Mouse (Mus musculus): ENCODE results near the gene Mapkapk2.

The Mapkapk2 gene

GRCm38 (mm10) chr1:131080686-131081085 lies 16.9 kb downstream of the Mapkapk2 start:
- DNase-seq (ENCODE audit: low spot score) = no peak

GRCm38 (mm10) chr1:131079762-131080161 lies 17.9 kb downstream of the Mapkapk2 start:
- no peak for DNase-seq (ENCODE audit: low spot score)

GRCm38 (mm10) chr1:131078761-131079330 lies 18.8 kb downstream of the Mapkapk2 start:
- no peak for DNase-seq (ENCODE audit: low spot score)

- DNase-seq (ENCODE audit: low spot score) = no peak
Observed at GRCm38 (mm10) chr1:131075098-131075791, 22.4 kb downstream of the Mapkapk2 start.

GRCm38 (mm10) chr1:131074524-131074938 lies 23.1 kb downstream of the Mapkapk2 start:
- no peak for DNase-seq (ENCODE audit: low spot score)

GRCm38 (mm10) chr1:131072376-131072990 lies 25.1 kb downstream of the Mapkapk2 start:
- no peak for DNase-seq (ENCODE audit: low spot score)

- no peak for DNase-seq (ENCODE audit: low spot score)
Observed at GRCm38 (mm10) chr1:131069010-131069409, 28.6 kb downstream of the Mapkapk2 start.

- no peak for DNase-seq (ENCODE audit: low spot score)
Observed at GRCm38 (mm10) chr1:131068011-131068727, 29.5 kb downstream of the Mapkapk2 start.

- no peak for DNase-seq (ENCODE audit: low spot score)
Observed at GRCm38 (mm10) chr1:131064202-131064601, 33.4 kb downstream of the Mapkapk2 start.

- no peak for DNase-seq (ENCODE audit: low spot score)
Observed at GRCm38 (mm10) chr1:131062821-131063220, 34.8 kb downstream of the Mapkapk2 start.

- DNase-seq (ENCODE audit: low spot score) = no peak
Observed at GRCm38 (mm10) chr1:131061740-131062254, 35.8 kb downstream of the Mapkapk2 start.

GRCm38 (mm10) chr1:131060290-131061253 lies 37.1 kb downstream of the Mapkapk2 start:
- DNase-seq (ENCODE audit: low spot score) = no peak

- no peak for DNase-seq (ENCODE audit: low spot score)
Observed at GRCm38 (mm10) chr1:131059841-131060240, 37.8 kb downstream of the Mapkapk2 start.

GRCm38 (mm10) chr1:131059411-131059810 lies 38.2 kb downstream of the Mapkapk2 start:
- DNase-seq (ENCODE audit: low spot score) = no peak

- no peak for DNase-seq (ENCODE audit: low spot score)
Observed at GRCm38 (mm10) chr1:131058431-131058830, 39.2 kb downstream of the Mapkapk2 start.

GRCm38 (mm10) chr1:131054251-131054650 lies 43.4 kb downstream of the Mapkapk2 start:
- no peak for DNase-seq (ENCODE audit: low spot score)

- DNase-seq (ENCODE audit: low spot score) = no peak
Observed at GRCm38 (mm10) chr1:131053656-131054055, 44.0 kb downstream of the Mapkapk2 start.

GRCm38 (mm10) chr1:131053239-131053638 lies 44.4 kb downstream of the Mapkapk2 start:
- DNase-seq (ENCODE audit: low spot score) = peak; percentile 34

- DNase-seq (ENCODE audit: low spot score) = no peak
Observed at GRCm38 (mm10) chr1:131051073-131051472, 46.6 kb downstream of the Mapkapk2 start.

GRCm38 (mm10) chr1:131050617-131051016 lies 47.0 kb downstream of the Mapkapk2 start:
- no peak for DNase-seq (ENCODE audit: low spot score)

- DNase-seq (ENCODE audit: low spot score) = no peak
Observed at GRCm38 (mm10) chr1:131050011-131050410, 47.6 kb downstream of the Mapkapk2 start.

Measured in ovary, adult 18-20 months (tissue).